Mouse (Mus musculus) embryo, embryonic 10 days (tissue): ENCODE data around the gene Wnt11.

Source experiments
- DNase-seq: peaks from one replicate; pipeline ENCODE4 v3.0.0-alpha.2; 2015; ENCODE audit warnings: low spot score

The Wnt11 gene

DNA sequence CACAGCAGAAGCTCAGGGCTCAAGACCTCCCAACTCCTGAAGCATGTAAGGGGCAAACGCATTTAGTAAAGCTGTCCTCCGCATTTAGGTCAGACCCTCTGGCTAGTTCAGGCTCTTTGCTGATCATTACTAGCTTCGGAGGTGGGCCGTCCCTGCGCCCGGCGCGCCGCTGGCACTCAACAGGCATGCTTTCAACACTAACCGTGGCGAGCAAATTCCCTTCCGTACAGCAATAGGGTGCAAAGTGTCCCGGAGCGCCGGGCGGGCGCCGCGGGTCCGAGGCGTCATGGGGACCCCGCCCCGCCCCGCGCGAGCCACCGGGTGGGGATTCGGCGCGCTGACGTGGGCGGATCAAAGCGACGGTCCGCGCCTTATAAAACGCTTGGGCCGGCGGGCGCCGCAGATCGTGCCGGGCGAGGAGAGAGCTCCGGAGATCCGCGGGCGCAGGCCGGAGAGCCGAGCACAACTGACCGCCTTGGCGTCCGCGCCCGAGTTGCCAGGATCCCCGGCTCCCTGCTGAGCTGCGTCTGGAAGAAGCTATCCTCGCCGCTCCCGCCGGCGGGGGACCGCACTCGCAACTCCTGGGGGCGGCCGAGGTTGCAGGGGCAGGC lies at the start of gene Wnt11:
Wnt11 (plus strand) TSS at position 402 of the 611 bp plus-strand sequence.
- peak; percentile 51 for DNase-seq

DNA sequence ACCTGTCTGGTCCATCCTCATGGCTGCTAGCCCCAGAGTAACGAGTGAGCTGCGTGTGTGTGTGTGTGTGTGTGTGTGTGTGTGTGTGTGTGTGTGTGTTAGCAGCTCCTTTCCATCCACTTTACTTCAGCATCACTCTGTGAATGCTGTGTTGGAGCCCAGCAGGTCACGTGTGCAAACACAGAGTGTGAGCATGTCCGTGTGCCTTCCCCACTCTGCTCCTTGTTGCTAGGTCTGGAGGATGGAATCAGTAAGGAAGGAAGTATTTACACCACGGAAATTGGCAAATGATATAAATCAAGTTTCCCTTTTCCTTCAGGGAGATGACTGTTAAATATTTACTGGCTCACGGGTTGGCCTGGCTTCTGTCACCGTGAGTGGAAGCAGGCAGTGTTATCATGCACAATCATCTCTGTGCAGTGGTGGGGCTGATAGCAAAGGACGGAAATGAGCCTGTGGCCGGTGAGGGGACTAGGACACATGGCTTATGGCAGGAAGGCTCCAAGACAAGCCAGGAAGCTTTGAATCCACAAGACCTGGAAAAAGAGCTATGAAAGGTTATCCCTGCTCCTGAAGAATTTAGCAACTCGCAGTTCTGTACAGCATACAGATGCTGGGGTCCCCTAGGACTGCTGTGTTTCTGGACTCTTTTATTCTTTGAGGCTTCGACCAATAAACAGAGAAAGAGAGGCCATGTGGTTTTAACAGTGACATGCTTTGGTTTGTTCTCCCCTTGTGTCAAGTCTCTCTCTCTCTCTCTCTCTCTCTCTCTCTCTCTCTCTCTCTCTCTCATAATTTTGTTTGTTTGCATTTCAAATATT lies 47.9 kb upstream of the Wnt11 start:
- DNase-seq = no peak

DNA sequence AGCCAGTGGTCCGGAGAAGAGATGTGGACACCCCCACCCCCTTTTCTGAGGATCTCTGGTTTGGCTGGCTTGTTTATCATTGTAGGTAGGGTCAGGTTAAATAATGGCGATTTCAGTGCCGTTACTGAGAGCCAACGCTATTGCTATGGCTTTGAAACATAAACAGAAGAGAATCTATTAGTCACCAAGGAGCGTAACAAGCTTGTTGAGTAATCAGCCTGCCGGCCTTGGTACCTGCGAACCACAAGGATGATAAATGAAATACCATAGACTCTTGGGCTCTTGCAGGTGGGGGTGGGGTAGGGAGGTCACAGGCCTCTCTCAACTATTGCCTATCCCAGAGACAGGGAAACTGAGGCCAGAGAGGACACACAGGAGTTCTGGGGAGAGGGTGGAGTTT lies 46.2 kb upstream of the Wnt11 start:
- no peak for DNase-seq

DNA sequence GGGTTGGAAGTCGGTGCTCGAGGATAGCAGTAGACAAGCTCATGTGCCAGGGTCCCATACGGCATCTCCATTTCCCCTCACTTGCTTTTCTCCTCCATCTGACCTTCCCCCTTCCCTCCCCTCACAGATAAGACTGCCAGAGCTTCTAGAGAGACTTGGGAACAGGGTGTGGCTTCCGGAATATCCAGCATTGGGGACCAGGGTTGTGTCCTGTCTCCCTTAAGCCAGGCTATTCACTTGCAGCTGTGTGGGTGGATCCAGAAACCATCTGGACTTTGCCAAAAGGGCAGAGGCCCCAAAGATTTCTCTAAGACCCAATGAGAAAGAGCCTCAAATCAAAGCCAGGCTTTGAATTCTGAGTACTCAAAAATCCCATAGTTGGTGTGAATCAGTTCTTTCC lies 45.8 kb upstream of the Wnt11 start:
- DNase-seq = no peak

DNA sequence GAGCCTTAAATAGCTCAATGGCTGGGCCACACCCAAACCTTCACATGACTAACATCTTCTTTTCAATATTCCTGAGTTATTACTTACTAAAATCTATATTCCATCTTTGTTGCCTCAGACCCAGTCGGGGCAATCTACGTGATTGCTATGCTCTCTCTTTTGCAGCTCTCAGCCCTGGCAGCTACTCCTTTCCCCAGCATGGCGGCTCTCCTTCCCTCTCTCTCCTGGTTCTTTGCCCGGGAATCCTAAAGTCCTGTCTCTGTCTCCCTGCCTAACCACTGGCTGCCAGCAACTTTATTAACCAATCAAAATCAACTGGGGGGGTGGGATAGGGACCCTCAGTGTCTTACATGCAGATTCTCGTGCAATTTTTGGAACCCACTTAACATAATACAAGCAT lies 43.0 kb upstream of the Wnt11 start:
- no peak for DNase-seq

DNA sequence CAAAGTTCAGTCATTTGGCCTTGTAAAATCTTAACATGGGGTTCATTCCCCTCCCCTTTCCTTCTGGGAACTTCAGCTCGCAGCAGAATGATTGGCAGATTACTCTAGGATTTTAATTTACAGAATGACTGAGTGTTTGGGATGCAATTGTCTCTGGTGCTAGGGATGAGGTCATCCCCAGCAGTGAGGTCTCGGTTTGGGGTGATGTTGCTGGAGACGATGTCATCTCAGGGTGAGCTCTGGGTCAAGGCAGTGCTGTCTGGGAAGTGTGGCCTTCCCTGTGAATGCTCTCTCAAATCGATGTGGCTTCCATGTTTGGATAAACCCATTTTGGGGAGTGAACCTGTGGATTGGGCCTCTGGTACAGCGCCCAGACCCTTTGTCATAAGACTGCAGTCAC lies 41.1 kb upstream of the Wnt11 start:
- DNase-seq = no peak

DNA sequence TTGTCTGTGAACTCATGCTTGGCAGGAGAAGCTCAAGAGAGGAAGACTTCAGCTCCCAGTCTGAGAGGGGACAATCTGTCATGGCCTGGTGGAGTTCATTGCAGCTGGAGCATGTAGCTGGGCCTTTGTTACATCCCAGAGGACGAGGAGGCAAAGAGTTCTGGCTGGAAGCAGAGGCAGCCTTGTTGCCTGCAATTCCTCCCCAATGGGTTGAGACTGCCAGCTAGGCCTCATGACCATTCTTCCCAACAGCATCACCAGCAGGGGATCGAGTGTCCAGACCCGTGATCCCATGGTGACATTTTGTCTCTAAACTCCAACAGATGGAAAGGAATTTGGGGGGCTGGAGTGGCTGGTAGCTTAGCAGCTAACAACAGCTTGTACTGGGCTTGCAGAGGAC lies 40.5 kb upstream of the Wnt11 start:
- no peak for DNase-seq

DNA sequence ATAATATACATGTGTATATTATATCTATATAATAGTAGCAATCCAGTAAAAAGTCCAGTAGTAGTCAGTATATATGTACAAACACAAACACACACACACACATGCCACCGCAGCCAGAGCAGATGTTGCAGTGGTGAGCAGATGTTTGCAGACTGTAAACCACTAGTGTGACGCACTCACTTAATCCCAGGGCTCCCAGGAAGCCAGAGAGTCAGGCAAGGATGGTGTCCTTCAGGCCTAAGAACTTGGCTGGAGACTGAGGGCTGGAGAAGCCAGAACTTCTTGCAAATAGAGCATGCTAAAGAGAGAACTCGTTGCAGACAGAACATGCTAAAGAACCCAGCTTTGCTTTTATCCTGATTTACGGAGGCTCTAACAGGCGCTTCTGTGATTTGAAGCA lies 39.3 kb upstream of the Wnt11 start:
- no peak for DNase-seq

DNA sequence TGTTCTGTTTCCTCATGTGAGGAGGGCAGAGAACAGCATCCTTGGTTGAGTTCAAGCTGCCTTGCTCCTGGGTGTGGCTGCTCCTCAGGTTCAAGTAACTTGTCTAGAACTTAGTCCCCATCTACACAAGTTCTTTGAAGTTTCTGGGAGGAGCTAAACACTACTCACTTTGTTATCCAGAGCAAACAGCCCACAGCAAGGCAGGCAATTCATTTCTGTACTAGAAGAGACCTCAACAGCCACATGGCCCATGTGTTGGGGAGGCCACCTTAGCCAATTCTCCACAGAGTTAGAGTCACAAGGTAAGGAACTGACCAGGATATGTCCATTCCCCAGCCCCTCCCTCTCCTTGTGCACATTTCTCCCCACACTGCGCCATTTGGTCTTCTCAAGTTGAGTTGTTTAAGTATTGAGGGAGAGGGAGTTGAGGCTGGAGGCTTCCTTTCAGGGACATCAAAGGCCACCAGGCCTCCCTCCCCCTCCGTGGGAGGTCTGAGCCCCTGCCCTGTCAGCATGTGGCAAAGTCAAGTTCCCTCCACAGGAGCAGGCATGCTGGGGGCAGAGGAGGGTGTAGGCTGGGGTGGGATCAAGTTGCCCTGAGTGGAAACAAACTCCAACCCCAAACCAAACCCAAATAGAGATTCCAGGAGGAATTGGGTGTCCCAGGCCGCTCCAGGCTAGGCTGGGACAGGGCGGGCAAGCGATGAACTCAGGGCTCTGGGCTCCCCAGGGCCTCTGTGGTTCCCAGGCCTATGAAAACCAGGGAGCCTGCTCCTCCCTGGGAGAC lies 37.4 kb upstream of the Wnt11 start:
- DNase-seq = no peak

DNA sequence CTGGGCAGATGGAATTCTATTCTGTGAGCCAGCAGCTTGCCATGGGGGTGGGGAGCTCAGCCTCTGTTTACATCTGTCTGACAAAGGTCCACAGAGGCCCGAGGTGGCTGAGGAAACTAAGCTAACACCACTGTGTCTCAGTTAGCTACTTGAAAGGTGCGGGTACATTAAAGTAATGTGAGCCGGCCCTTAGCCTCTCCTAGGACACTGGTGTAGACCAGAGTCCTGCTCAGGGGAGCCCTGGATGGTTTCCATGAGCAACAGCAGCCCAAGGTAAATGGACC lies 36.8 kb upstream of the Wnt11 start:
- no peak for DNase-seq

DNA sequence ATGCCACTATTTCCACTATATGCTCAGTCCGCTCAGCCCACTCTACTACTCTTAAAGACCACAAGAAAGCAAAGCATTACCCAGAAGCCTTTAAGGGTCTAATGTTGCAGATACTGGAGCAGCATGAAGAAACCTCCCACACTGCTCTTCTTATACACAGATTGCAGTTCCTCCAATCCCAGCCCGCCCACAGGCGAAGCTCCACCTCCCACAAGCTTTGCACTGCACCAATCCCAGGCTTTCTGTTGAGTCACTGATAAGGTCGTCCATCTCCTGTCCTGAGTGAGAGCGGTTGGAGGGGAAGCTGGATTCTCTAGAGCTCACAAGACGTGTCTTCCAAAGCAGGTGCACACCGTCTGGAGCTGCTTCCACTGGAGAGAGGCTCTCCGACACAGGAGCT lies 34.5 kb upstream of the Wnt11 start:
- DNase-seq = no peak

DNA sequence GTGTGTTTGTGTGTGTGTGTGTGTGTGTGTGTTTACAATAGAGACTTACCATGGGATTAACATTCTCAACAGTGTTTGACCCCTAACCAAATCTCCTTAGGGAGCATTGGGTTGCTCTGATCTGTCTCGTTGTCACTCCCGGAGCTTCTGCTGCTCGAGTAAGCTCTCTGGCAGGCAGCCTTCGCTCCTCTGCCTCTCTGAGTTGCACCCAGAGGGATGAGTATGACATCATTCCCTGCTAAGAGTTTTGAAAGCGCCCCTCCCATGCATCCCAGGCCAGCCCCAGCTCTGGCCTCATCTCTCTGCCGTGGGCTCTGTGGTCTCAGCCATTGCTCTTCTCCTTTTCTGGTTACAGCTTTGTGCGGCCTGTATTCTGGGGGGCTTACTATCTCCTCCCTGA lies 33.8 kb upstream of the Wnt11 start:
- no peak for DNase-seq

DNA sequence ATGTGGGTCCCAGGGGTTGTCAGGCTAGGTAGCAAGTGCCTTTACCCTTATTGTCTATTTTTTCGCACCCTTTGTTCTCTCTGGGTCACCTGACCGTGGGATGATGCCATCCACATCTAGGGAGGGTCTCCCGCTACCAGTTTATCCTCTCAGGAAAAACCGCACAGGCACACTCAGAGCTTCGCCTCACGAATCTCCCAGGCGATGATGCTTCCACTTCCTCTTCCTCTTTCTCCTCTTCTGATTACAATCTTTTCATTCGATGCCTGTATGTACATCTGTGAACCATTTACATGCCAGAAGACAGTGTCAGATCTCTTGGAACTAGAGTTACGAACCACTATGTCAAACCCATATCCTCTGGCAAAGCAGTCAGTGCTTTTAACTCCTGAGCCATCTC lies 31.7 kb upstream of the Wnt11 start:
- DNase-seq = no peak

DNA sequence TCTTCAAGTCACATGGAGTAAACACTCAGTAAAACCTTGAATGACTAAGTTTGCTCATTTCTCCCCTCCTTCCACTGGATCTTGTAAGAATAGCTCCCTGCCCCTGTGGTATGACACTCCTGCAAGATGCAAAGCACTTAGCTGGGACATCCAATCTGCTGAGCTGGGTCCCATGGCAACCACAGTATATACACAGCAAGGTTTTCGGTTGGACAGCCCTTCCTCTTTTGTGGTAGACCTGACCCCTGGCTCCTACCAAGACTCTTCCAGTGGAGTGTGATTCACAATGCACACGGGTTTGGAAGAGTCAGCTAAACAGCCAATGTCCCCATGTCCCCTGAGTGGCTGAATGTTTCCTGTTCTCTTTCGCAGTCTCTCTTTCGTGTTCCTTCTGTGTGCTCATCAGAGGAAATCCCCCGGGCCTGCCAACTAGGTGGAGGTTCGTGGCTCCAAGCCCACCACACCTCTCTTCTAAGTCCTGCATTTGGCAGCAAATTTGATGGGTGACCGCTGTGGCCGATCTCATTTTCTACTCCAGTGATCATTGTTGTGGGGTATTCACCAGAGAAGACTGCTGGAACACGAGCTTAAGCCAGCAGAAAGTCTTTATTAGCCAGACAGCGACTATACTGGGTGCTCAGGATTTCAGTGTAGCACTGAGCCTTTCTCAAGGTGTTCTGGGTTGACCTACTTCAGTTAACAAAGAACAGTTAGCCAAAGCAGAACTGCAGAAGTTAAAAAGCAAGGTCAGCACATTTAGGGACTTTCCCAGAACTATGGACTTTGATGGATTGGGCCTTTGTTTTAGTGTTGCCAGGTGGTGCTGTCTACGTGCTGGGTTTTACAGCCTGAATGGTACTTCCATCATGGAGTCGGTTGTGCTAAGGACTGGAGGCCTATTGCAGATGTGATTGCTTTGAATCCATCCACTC lies 29.8 kb upstream of the Wnt11 start:
- no peak for DNase-seq

DNA sequence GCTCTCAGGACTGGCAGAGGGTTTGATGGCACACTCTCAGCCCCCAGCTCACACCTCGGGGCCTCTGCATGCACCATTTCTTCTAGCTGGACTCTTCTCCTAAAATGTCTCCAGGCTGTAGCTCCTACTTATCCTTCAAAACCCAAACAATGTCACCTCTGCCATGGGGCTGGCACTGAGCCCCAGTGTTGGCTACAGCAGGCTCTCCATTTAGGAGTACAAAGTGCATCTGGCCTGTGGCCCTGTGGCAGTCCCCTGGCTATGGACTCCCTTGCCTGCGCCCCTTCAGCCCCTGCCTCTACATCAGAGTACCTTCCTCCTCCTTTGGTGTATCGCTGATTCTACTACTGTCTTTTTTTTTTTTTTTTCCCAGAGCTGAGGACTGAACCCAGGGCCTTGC lies 28.0 kb upstream of the Wnt11 start:
- DNase-seq = no peak

DNA sequence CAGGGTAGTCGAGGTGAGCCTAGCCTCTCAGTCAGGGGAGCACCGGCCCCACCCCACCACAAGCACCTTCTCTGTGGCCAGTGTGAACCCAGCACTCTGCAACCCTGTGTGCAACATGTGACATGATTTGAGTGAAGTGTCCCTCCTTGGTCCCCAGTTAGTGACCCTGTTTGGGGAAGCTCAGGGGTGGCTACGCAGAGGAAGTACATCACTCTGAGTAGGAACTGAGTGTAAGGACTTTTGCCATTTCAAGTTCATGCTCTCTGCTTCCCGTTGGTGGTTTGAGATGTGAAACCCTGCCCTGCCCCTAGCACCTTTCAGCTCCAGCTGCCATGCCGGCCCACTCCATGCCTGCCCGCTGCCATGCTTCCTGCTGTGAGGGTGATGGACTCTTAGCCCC lies 25.5 kb upstream of the Wnt11 start:
- DNase-seq = no peak

DNA sequence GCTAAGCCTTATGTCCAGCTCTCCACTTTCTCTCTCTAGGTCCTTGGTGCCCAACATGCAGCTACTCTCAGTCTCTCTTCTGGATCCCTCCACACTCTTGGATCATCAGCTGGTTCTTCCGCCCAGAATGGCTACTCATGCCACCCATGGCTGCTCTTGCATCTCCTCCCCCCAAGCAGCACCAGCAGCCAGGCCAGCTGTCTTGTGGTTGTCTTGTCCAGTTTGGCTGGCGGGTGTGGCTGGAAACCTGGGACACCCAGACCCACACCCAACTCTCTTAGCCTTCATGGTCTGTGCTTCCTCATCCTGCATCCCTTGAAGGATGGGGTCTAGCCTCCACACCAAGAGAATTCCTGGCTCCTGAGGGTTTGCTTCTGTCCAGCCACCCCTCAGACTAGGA lies 24.3 kb upstream of the Wnt11 start:
- no peak for DNase-seq

DNA sequence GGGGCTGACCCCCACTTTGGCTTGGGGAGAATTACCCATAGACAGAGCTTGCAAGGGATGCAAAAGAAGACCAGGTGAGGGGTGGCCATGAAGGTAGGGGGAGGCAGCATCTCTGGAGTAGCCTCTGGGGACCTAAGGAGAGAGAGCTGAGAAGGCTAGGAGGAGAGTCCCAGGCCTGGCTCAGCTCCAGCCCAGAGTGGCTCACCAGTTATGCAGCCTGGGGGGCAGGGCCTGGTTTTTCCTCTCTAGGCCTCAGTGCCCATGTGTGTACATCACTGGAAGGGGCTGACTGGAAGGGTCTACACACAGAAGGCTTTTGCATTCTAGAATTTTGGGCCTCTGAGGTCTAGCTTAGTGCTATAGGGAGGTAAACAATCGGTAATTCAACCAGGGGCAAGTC lies 14.4 kb upstream of the Wnt11 start:
- no peak for DNase-seq

DNA sequence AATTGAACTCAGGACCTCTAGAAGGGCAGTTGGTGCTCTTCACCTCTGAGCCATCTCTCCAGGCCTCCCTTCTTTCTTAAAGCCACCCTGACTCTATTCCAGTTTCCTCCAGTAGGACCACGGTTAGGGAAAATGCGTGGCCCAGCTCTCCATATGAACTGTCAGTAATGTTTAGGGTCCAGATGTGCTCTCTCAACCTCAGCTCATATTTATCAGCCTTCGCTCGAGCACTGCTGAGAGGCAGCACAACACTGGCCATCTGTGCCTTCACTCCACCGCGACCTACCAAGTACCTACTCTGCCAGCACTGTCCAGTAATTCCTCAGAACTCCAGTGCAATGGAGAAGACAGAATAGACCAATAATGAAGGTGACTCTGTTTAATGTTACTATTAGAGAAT lies 12.0 kb upstream of the Wnt11 start:
- no peak for DNase-seq

DNA sequence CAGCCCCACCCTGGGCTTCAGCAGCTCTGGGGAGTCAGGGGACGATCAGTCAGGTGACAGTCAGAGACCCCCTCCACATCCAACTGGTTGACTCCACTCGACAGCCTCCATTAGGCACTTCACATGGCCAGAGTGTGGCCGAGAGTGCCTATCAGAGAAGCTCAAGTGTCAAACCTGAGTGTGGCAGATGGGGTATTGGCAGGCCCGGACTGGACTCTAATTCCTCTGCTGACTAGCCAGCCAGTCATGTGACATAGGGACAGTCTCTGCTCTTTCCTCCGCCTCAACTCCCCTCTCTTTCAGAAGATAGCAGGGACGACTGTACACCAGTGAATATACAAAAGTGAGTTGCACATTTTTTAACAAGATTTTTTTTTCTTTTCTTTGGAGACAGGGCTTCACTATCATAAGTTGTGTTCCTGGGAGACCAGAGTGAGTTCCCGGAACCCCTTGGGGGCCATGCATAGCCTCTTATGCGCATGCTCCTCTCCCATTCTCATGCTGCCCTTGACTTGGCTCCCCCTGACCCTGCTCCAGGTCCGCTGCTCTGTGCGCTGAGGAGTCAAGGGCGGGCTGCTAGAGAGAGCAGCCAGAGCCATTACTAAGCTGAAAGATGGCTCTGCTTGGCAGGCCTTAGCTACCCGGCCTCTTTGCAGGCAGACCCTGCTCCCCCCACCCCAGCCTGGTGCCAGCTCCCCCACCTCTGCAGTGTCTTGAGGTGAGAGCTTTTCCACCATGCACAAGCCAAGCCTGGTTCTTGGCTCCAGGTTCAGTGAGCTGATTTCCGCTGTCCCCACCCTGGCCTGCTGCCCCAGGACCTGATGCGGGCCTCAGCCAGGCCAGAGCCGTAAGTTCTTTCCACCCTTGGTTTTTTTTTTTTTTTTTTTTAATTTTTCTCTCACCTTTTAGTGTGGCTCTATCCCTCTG lies 10.8 kb upstream of the Wnt11 start:
- DNase-seq = no peak

DNA sequence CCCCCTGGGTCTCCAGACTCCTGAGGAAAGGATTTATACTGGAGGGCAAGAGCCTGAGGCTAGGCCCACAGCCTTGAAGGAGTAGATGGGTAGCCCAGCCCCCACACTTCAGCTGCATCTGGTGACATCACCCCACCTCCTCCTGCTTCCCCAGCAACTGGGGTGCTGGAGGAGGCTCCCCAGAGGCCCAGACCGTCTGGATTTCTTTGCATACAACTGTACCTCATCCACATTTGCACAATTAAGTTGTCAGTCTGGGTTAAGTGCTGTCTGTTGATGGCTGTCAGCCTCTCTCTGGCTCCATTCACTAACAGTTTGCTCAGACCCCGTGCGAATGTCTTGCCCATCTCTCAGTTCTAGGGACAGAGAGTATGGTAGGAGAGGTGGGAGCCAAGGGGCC lies 6.9 kb upstream of the Wnt11 start:
- no peak for DNase-seq
